Mouse (Mus musculus) heart, postnatal 0 days (tissue): ENCODE data around the gene Slc6a9. TPM values are rescaled to one million over a fixed set of nuclear protein-coding genes. Genes with fewer than 3 reads are reported as not detected.

ENCODE experiments used
- ATAC-seq: fragments of 200-750 bp; cut with Nextera tagmentation; 2 replicates; pipeline ENCODE4 v1.8.0; 2017; ENCODE audit warnings: low read depth, moderate number of reproducible peaks, moderate library complexity; ENCODE audit not compliant: insufficient read depth
- DNase-seq: peaks from one replicate; pipeline ENCODE4 v3.0.0-alpha.2; 2016; ENCODE audit warnings: low spot score
- H3K27ac ChIP-seq: fragments of 300-500 bp; sonication (generic); 2 replicates; pipeline ENCODE4 v1.5.1; 2014; ENCODE audit warnings: low read depth, mild to moderate bottlenecking
- H3K27me3 ChIP-seq: fragments of 300-500 bp; sonication (generic); 2 replicates; pipeline ENCODE4 v1.6.1; 2014; ENCODE audit warnings: low read length, mixed read lengths; ENCODE audit not compliant: control insufficient read depth, insufficient read depth
- H3K36me3 ChIP-seq: fragments of 300-500 bp; sonication (generic); replicated peaks from 2 replicates; pipeline ENCODE4 v1.6.1; 2014; ENCODE audit warnings: low read length, mixed read lengths; ENCODE audit not compliant: control insufficient read depth, insufficient read depth
- H3K4me1 ChIP-seq: fragments of 300-500 bp; sonication (generic); 2 replicates; pipeline ENCODE4 v1.6.1; 2014; ENCODE audit warnings: antibody characterized with exemption; ENCODE audit not compliant: control insufficient read depth, insufficient read depth
- H3K4me2 ChIP-seq: fragments of 300-500 bp; sonication (generic); 2 replicates; pipeline ENCODE4 v1.6.1; 2014; ENCODE audit warnings: low read depth, mild to moderate bottlenecking, low read length, moderate library complexity
- H3K4me3 ChIP-seq: fragments of 300-500 bp; sonication (generic); 2 replicates; pipeline ENCODE4 v1.5.1; 2014; ENCODE audit warnings: low read depth, low read length
- H3K9ac ChIP-seq: fragments of 300-500 bp; sonication (generic); replicated peaks from 2 replicates; pipeline ENCODE4 v1.6.1; 2014; ENCODE audit warnings: low read depth, low read length, mixed read lengths
- H3K9me3 ChIP-seq: fragments of 300-500 bp; sonication (generic); replicated peaks from 2 replicates; pipeline ENCODE4 v1.6.1; 2016; ENCODE audit warnings: low read length; ENCODE audit not compliant: control insufficient read depth
- CTCF ChIP-seq: IDR thresholded peaks from 2 replicates; pipeline ENCODE4 v1.5.1; 2016; ENCODE audit warnings: antibody characterized with exemption, control low read depth, low read depth
- EP300 ChIP-seq: IDR thresholded peaks from 2 replicates; pipeline ENCODE4 v1.6.1; 2016; ENCODE audit warnings: antibody characterized with exemption, low read depth
- WGBS: fragments of 180-500 bp; shearing (Covaris S2); extraction: QIAGEN DNeasy Blood & Tissue Kit; methylation state at CpG from one replicate; pipeline ENCODE4 v1.1.7; 2014; 5-methylcytosine and 5-hydroxymethylcytosine counted together
- polyA plus RNA-seq: library from polyadenylated mRNA; unstranded; fragments of >200 nt; fragmentation: Nextera tagmentation; extraction: Ambion mirVana; gene quantifications from 2 replicates; pipeline ENCODE4 v1.2.1, GENCODE M21; 2015
- total RNA-seq: library from RNA; depleted of rRNA; stranded (reverse); fragments of >200 nt; gene quantifications from 2 replicates; pipeline ENCODE4 v1.2.3, GENCODE M21; 2014; ENCODE audit warnings: low replicate concordance

The Slc6a9 gene
- total and polyA plus RNA-seq, 2 experiments from 2014 or later = 1.7 to 2.1 TPM

GRCm38 (mm10) chr4:117847011-117847410 is 12.7 kb downstream of the Slc6a9 start:
- no peak for ATAC-seq
- H3K9ac ChIP-seq = no peak overlapping the region
- no peak for TF ChIP-seq EP300
- no peak for TF ChIP-seq CTCF

GRCm38 (mm10) chr4:117849063-117849462 is 14.8 kb downstream of the Slc6a9 start:
- 58% methylated on average over 17 of the region's 17 CpGs for whole genome bisulfite sequencing
- Histone ChIP-seq H3K4me3 (no peak overlapping the region), H3K9ac (no peak overlapping the region), H3K27me3 (no peaks in the 10 kb centered on the region), H3K9me3 (no peaks in the 10 kb centered on the region), H3K27ac (no peak overlapping the region), H3K4me1 (no peaks in the 10 kb centered on the region), H3K4me2 (no peak overlapping the region), H3K36me3 (no peaks in the 10 kb centered on the region)
- ATAC-seq (no peak), DNase-seq (no peak)
- TF ChIP-seq EP300 = no peak
- TF ChIP-seq CTCF = no peak

More at GRCm38 (mm10) chr4:117847011-117847410, 12.7 kb downstream of the Slc6a9 start:
- Histone ChIP-seq H3K27me3 (no peaks in the 10 kb centered on the region), H3K4me3 (no peak overlapping the region), H3K4me2 (no peak overlapping the region), H3K4me1 (no peaks in the 10 kb centered on the region), H3K9me3 (no peaks in the 10 kb centered on the region), H3K27ac (no peak overlapping the region), H3K36me3 (no peaks in the 10 kb centered on the region)
- WGBS = 61% methylated on average over 2 of the region's 2 CpGs
- no peak for DNase-seq

GRCm38 (mm10) chr4:117849506-117849905 is 15.2 kb downstream of the Slc6a9 start:
- Histone ChIP-seq H3K27me3 (no peaks in the 10 kb centered on the region), H3K4me3 (no peak overlapping the region), H3K36me3 (no peaks in the 10 kb centered on the region), H3K27ac (no peak overlapping the region), H3K4me1 (no peaks in the 10 kb centered on the region), H3K9me3 (no peaks in the 10 kb centered on the region), H3K4me2 (no peak overlapping the region), H3K9ac (no peak overlapping the region)
- DNase-seq (no peak), ATAC-seq (no peak)
- no peak for TF ChIP-seq EP300
- TF ChIP-seq CTCF = no peak
- 75% methylated on average over 5 of the region's 5 CpGs for WGBS

- Histone ChIP-seq H3K9me3 (no peaks in the 10 kb centered on the region), H3K36me3 (no peaks in the 10 kb centered on the region), H3K27ac (no peak overlapping the region), H3K27me3 (no peaks in the 10 kb centered on the region), H3K9ac (no peak overlapping the region), H3K4me1 (no peaks in the 10 kb centered on the region), H3K4me2 (no peak overlapping the region), H3K4me3 (no peak overlapping the region)
- no peak for DNase-seq
- no peak for ATAC-seq
- no peak for TF ChIP-seq EP300
- no peak for TF ChIP-seq CTCF
- WGBS = 72% methylated on average over 7 of the region's 7 CpGs
These were observed 15.9 kb downstream of the Slc6a9 start for GRCm38 (mm10) chr4:117850176-117850575.

- Histone ChIP-seq H3K36me3 (no peaks in the 10 kb centered on the region), H3K4me3 (no peak overlapping the region), H3K9me3 (no peaks in the 10 kb centered on the region), H3K27me3 (no peaks in the 10 kb centered on the region), H3K4me1 (no peaks in the 10 kb centered on the region), H3K9ac (no peak overlapping the region), H3K4me2 (no peak overlapping the region), H3K27ac (no peak overlapping the region)
- WGBS = 62% methylated on average over 7 of the region's 7 CpGs
- DNase-seq = no peak
- no peak for TF ChIP-seq EP300
- no peak for TF ChIP-seq CTCF
- ATAC-seq = no peak
These were observed 16.6 kb downstream of the Slc6a9 start for GRCm38 (mm10) chr4:117850871-117851270.

- WGBS = 75% methylated on average over 10 of the region's 10 CpGs
These were observed 18.0 kb downstream of the Slc6a9 start for GRCm38 (mm10) chr4:117852152-117852868.

More at GRCm38 (mm10) chr4:117852152-117852868, 18.0 kb downstream of the Slc6a9 start:
- no peak overlapping the region for H3K27ac ChIP-seq
- ATAC-seq = no peak
- no peak overlapping the region for H3K4me3 ChIP-seq
- H3K4me1 ChIP-seq = no peaks in the 10 kb centered on the region
- H3K4me2 ChIP-seq = no peak overlapping the region
- H3K9ac ChIP-seq = no peak overlapping the region
- TF ChIP-seq EP300 = no peak
- TF ChIP-seq CTCF = no peak
- H3K27me3 ChIP-seq = no peaks in the 10 kb centered on the region
- DNase-seq = no peak
- no peaks in the 10 kb centered on the region for H3K36me3 ChIP-seq
- H3K9me3 ChIP-seq = no peaks in the 10 kb centered on the region
